14 mouse cellular contexts compared by ENCODE assay signal in the genomic region with DNA sequence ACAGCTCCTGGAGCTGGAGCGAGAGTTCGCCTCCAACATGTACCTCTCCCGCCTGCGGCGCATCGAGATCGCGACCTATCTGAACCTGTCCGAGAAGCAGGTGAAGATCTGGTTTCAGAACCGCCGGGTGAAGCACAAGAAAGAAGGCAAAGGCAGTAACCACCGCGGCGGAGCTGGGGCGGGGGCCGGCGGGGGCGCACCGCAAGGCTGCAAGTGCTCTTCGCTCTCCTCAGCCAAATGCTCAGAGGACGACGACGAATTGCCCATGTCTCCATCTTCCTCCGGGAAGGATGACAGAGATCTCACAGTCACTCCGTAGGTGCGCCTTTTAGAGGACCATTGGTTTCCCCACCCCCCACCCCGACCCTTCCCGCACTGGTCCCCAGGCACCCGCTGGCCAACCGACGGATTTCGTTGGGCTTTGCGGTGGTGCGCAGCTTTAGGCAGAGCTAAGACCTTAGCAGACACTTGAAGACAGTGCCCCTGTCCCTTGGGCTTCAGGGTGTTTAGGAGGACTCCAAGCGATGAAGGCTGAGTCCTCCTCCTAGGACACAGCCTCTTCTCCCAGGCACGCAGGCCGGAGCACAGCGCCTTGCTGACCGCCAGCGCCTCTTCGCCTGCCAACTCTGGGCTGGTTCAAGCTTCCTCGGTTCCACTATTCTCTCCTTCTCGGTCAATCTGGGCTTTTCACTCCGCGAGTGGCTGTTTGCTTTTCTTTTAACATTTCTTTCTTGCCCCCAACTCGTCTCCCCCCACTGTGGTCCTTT. TPM values are rescaled to one million over a fixed set of nuclear protein-coding genes. Genes with fewer than 3 reads are reported as not detected.
DNase-seq lines count a peak whose midpoint lies in the region; ATAC-seq and TF ChIP-seq lines count a peak whose summit lies in the region.
"Had no signal": no experiment of that assay in that cellular context is flagged by ENCODE, and none has a peak within 500 bp of the region (broad histone marks: within the 10 kb centered on the region; RNA-seq: fewer than 3 reads in every experiment).

No protein-coding gene starts in this region.

- H3K4me1 ChIP-seq in ES-Bruce4 (ENCODE audit: control insufficient read depth, insufficient read depth, low read length), result peaks cover 4% of the 10 kb centered on the region
- H3K4me1 ChIP-seq in forebrain, postnatal 0 days (ENCODE audit: insufficient read depth), result peaks cover 7% of the 10 kb centered on the region; the same call in 1 of the 2 replicates
- peaks cover 53% of the 10 kb centered on the region for H3K4me1 ChIP-seq in midbrain, embryonic 13.5 days (replicated peaks)

- peaks cover 35% of the 10 kb centered on the region for H3K27me3 ChIP-seq in ES-Bruce4 (ENCODE audit: control insufficient read depth, insufficient read depth, low read length, poor library complexity, severe bottlenecking)
- peaks cover 84% of the 10 kb centered on the region for H3K27me3 ChIP-seq in forebrain, postnatal 0 days (ENCODE audit: insufficient read depth, low read length)
- H3K27me3 ChIP-seq in midbrain, embryonic 13.5 days, result peaks cover 95% of the 10 kb centered on the region

- TF ChIP-seq POLR2A in ES-Bruce4 (IDR thresholded peaks at IDR 0.05; ENCODE audit: insufficient read depth, low read length), result no peak

- H3K4me3 ChIP-seq in ES-Bruce4 (ENCODE audit: low read depth, low read length), result peak overlapping the region; percentile 13; the same call in 1 of the 2 replicates
- H3K4me3 ChIP-seq in forebrain, postnatal 0 days (ENCODE audit: low read depth, low read length), result no peak overlapping the region
- peak overlapping the region; percentile 45 for H3K4me3 ChIP-seq in midbrain, embryonic 13.5 days (replicated peaks)

- no peak for ATAC-seq in forebrain, postnatal 0 days
- ATAC-seq in midbrain, embryonic 13.5 days, result no peak
- no peak for ATAC-seq in erythroblast, adult 5-6 weeks (replicated peaks; ENCODE audit: low FRiP score, poor library complexity, severe bottlenecking)

- H3K9me3 ChIP-seq in ES-Bruce4 (replicated peaks; ENCODE audit: control insufficient read depth, insufficient read depth, low read length, poor library complexity, severe bottlenecking), result no peaks in the 10 kb centered on the region
- no peaks in the 10 kb centered on the region for H3K9me3 ChIP-seq in forebrain, postnatal 0 days (ENCODE audit: low read length)
- H3K9me3 ChIP-seq in midbrain, embryonic 13.5 days, result no peaks in the 10 kb centered on the region

- no peak overlapping the region for H3K27ac ChIP-seq in ES-Bruce4 (ENCODE audit: insufficient read depth, low read length)
- no peak overlapping the region for H3K27ac ChIP-seq in forebrain, postnatal 0 days (ENCODE audit: low read depth, low read length)
- H3K27ac ChIP-seq in midbrain, embryonic 13.5 days, result no peak overlapping the region

- WGBS in forebrain, postnatal 0 days, result under 1% methylated on average over 46 of the region's 46 CpGs
- WGBS in midbrain, embryonic 13.5 days, result 1% methylated on average over 46 of the region's 46 CpGs

- TF ChIP-seq CTCF in ES-Bruce4 (IDR thresholded peaks at IDR 0.05; ENCODE audit: low read depth, low read length), result no peak
- no peak for TF ChIP-seq CTCF in forebrain, postnatal 0 days (IDR thresholded peaks at IDR 0.05; ENCODE audit: low read depth)

- DNase-seq in ZHBTc4 (ENCODE audit: low read depth, low spot score), result peak; percentile 57
- peak; percentile 53 for DNase-seq in forebrain, postnatal 0 days
- DNase-seq in gastrocnemius, postnatal 25 days, result no peak
- no peak for DNase-seq in thymus, postnatal 14 days
- DNase-seq: adrenal gland, adult 2 months; heart, adult 18-20 months; kidney, postnatal 4 days; lung, adult 2 months; right cerebral cortex, adult 18-20 months had no signal

- no peak overlapping the region for H3K4me2 ChIP-seq in forebrain, postnatal 0 days (ENCODE audit: low read depth)
- peak overlapping the region; percentile 70 for H3K4me2 ChIP-seq in midbrain, embryonic 13.5 days (replicated peaks)

- no peaks in the 10 kb centered on the region for H3K36me3 ChIP-seq in ES-Bruce4 (ENCODE audit: control insufficient read depth, insufficient read depth, low read length, poor library complexity, severe bottlenecking)
- H3K36me3 ChIP-seq in forebrain, postnatal 0 days (ENCODE audit: insufficient read depth), result no peaks in the 10 kb centered on the region
- no peaks in the 10 kb centered on the region for H3K36me3 ChIP-seq in midbrain, embryonic 13.5 days
- H3K36me3 ChIP-seq: G1E had no signal

- no peak overlapping the region for H3K9ac ChIP-seq in ES-Bruce4 (ENCODE audit: low read depth, poor library complexity, severe bottlenecking)
- no peak overlapping the region for H3K9ac ChIP-seq in forebrain, postnatal 0 days
- H3K9ac ChIP-seq in midbrain, embryonic 13.5 days (replicated peaks), result peak overlapping the region; percentile 19; the same call in 1 of the 2 replicates

- TF ChIP-seq EP300 in ES-Bruce4 (IDR thresholded peaks at IDR 0.05; ENCODE audit: insufficient read depth, low read depth, low read length), result no peak

RNA-seq across cellular contexts. Expression of a gene that starts 1.5 kb away (rescaled TPM):
- polyA plus RNA-seq in ES-Bruce4 (2011; ENCODE audit: insufficient read depth, insufficient read length, low read depth, missing spikeins), result not detected in 2 replicates
- total RNA-seq in forebrain, postnatal 0 days (2014; rRNA removed), result 1.2 and 3.2 TPM in 2 replicates
- 1.2 and 1.4 TPM in 2 replicates for polyA plus RNA-seq in forebrain, postnatal 0 days (2015; fragmentation: Nextera tagmentation; extraction: Ambion mirVana)
- 10.7 and 16.2 TPM in 2 replicates for polyA plus RNA-seq in midbrain, embryonic 13.5 days (2015; fragmentation: Nextera tagmentation; extraction: Ambion mirVana)
- total RNA-seq in gastrocnemius, postnatal 25 days (2021), result not detected
- total RNA-seq in erythroblast, adult 5-6 weeks (2015; ENCODE audit: low replicate concordance), result not detected in 2 replicates
- not detected in 2 replicates for total RNA-seq in erythroblast, adult 5-6 weeks (2017; ENCODE audit: low replicate concordance)
- total RNA-seq: adrenal gland, adult 2 months; G1E; heart, adult 18-20 months; hematopoietic stem cell, adult 5-6 weeks had no signal
- polyA plus RNA-seq: adrenal gland, adult 2 months; G1E; lung, adult 2 months had no signal

Comparison
In these comparisons a context has a peak if more than half of its experiments do, and no peak if none do; other contexts are left out.
1. DNase-seq: peak in ZHBTc4 (single experiment) and forebrain, postnatal 0 days (single experiment); none in gastrocnemius, postnatal 25 days (single experiment) and thymus, postnatal 14 days (single experiment).